Mouse (Mus musculus) stomach, postnatal 0 days (tissue): ENCODE measurements around the gene Mpdz.

Experiments used
- CTCF ChIP-seq: IDR thresholded peaks from 2 replicates; pipeline ENCODE4 v1.5.1; 2016; ENCODE audit warnings: antibody characterized with exemption, low read depth, mild to moderate bottlenecking, moderate library complexity
- EP300 ChIP-seq: optimal IDR thresholded peaks from 2 replicates; pipeline ENCODE3; 2016; ENCODE audit warnings: antibody characterized with exemption

- no peak for TF ChIP-seq CTCF
- TF ChIP-seq EP300, result no peak
Measured at GRCm38 (mm10) chr4:81322232-81322631, 120.4 kb downstream of the Mpdz start.
